ENCODE assay signal across 8 mouse cellular contexts in genomic region chr1:157048201-157048923, GRCm38 (mm10).
A peak's percentile ranks its signal among the peaks of the same experiment; 100 is the strongest.
DNase-seq lines count a peak whose midpoint lies in the region; ATAC-seq and TF ChIP-seq lines count a peak whose summit lies in the region.

No protein-coding gene starts in this region.

- no peaks in the 10 kb centered on the region for H3K27me3 ChIP-seq in kidney, postnatal 0 days (ENCODE audit: insufficient read depth, low read length)
- H3K27me3 ChIP-seq in hindbrain, embryonic 16.5 days (replicated peaks; ENCODE audit: control insufficient read depth, insufficient read depth, low read length): no peaks in the 10 kb centered on the region

- peak; percentile 44 for TF ChIP-seq CTCF in kidney, postnatal 0 days (IDR thresholded peaks at IDR 0.05; ENCODE audit: low read depth)
- TF ChIP-seq CTCF in olfactory bulb, adult 2 months (IDR thresholded peaks at IDR 0.05; ENCODE audit: insufficient read depth, low read depth, low read length): no peak

- no peaks in the 10 kb centered on the region for H3K9me3 ChIP-seq in kidney, postnatal 0 days (replicated peaks; ENCODE audit: low read length)
- no peaks in the 10 kb centered on the region for H3K9me3 ChIP-seq in hindbrain, embryonic 16.5 days (ENCODE audit: control insufficient read depth, low read length)

- TF ChIP-seq POLR2A in olfactory bulb, adult 2 months (IDR thresholded peaks at IDR 0.05; ENCODE audit: insufficient read depth, low read depth, low read length): no peak

- H3K9ac ChIP-seq in kidney, postnatal 0 days (ENCODE audit: low read depth, low read length): no peak overlapping the region
- no peak overlapping the region for H3K9ac ChIP-seq in hindbrain, embryonic 16.5 days (ENCODE audit: low read depth, low read length)

- WGBS in kidney, postnatal 0 days: 25% methylated on average over 11 of the region's 11 CpGs
- WGBS in hindbrain, embryonic 16.5 days: 16% methylated on average over 11 of the region's 11 CpGs
- 41% methylated on average over 11 of the region's 11 CpGs for WGBS in olfactory bulb, adult 2 months

- H3K4me2 ChIP-seq in kidney, postnatal 0 days (ENCODE audit: low read length): peak overlapping the region; percentile 15; the same call in 1 of the 2 replicates
- peak overlapping the region; percentile 7; the same call in 1 of the 2 replicates for H3K4me2 ChIP-seq in hindbrain, embryonic 16.5 days (ENCODE audit: low read length)

- H3K4me3 ChIP-seq in kidney, postnatal 0 days (replicated peaks; ENCODE audit: low read depth, low read length): no peak overlapping the region
- no peak overlapping the region for H3K4me3 ChIP-seq in hindbrain, embryonic 16.5 days (ENCODE audit: low read length)
- H3K4me3 ChIP-seq in olfactory bulb, adult 2 months (ENCODE audit: insufficient read depth, low read depth, low read length): no peak overlapping the region

- no peak overlapping the region; the same call in 1 of the 2 replicates for H3K27ac ChIP-seq in kidney, postnatal 0 days
- no peak overlapping the region for H3K27ac ChIP-seq in hindbrain, embryonic 16.5 days (ENCODE audit: low read depth, low read length)
- peak overlapping the region; percentile 15; the same call in 1 of the 2 replicates for H3K27ac ChIP-seq in olfactory bulb, adult 2 months (ENCODE audit: insufficient read depth, low read depth, low read length)

- ATAC-seq in kidney, postnatal 0 days (replicated peaks; ENCODE audit: low FRiP score, low read depth): peak; percentile 68
- ATAC-seq in common myeloid progenitor, adult 5-6 weeks (replicated peaks; ENCODE audit: low read depth, poor library complexity, severe bottlenecking): peak; percentile 66
- ATAC-seq in hindbrain, embryonic 16.5 days: peak; percentile 40; the same call in 1 of the 2 replicates

- DNase-seq in kidney, postnatal 0 days (ENCODE audit: low spot score): peak; percentile 54
- DNase-seq in kidney, adult 9 months: no peak
- no peak for DNase-seq in cerebellum, postnatal 10 days
- no peak for DNase-seq in gastrocnemius, adult 8-10 months (ENCODE audit: low spot score in 2 of 2)
- DNase-seq in layer of hippocampus, postnatal 10 days (ENCODE audit: low spot score in 2 of 2): no peak

- H3K4me1 ChIP-seq in kidney, postnatal 0 days (replicated peaks; ENCODE audit: insufficient read depth, low read length): peaks cover 5% of the 10 kb centered on the region; the same call in 1 of the 2 replicates
- H3K4me1 ChIP-seq in hindbrain, embryonic 16.5 days (ENCODE audit: control insufficient read depth, insufficient read depth, low read depth, low read length): peaks cover 9% of the 10 kb centered on the region
- peaks cover 17% of the 10 kb centered on the region for H3K4me1 ChIP-seq in olfactory bulb, adult 2 months (ENCODE audit: control insufficient read depth, insufficient read depth, low read length)

- no peaks in the 10 kb centered on the region for H3K36me3 ChIP-seq in kidney, postnatal 0 days (ENCODE audit: insufficient read depth, low read length)
- H3K36me3 ChIP-seq in hindbrain, embryonic 16.5 days (ENCODE audit: control insufficient read depth, insufficient read depth, low read length): no peaks in the 10 kb centered on the region
